Mouse (Mus musculus) activated CD4-positive, CD25-positive, alpha-beta regulatory T cell, adult 9 weeks (primary cell): Measurements from ENCODE around the gene S100a4. TPM values are rescaled to one million over a fixed set of nuclear protein-coding genes. Genes with fewer than 3 reads are reported as not detected.

Experiments used
- polyA plus RNA-seq: library from polyadenylated mRNA; unstranded; fragments of 100-300 nt; shearing (Covaris generic); gene quantifications from one replicate; pipeline ENCODE4 v1.2.1, GENCODE M21; 2017

S100a4 gene
- 415 TPM for polyA plus RNA-seq

DNA sequence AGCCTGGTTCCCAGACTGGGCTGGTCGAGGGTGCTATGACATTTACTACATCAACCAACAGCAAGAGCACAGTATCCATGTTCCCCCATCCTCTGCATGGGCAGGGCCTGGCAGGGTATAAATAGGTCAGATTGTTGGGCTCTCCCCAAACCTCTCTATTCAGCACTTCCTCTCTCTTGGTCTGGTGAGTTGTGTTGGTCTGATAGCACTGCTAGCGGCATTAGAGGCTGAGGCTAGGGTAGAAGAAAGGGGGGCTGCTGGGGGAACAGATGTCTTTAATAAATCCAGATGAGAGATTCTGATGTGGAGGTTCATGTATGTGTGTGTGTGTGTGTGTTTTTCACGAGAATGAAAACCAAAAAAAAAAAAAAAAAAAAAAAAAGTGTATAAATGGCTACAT lies at the start of gene S100a4:
Gene S100a4 (plus strand): TSS at position 149 of the 400 bp plus-strand sequence.

DNA sequence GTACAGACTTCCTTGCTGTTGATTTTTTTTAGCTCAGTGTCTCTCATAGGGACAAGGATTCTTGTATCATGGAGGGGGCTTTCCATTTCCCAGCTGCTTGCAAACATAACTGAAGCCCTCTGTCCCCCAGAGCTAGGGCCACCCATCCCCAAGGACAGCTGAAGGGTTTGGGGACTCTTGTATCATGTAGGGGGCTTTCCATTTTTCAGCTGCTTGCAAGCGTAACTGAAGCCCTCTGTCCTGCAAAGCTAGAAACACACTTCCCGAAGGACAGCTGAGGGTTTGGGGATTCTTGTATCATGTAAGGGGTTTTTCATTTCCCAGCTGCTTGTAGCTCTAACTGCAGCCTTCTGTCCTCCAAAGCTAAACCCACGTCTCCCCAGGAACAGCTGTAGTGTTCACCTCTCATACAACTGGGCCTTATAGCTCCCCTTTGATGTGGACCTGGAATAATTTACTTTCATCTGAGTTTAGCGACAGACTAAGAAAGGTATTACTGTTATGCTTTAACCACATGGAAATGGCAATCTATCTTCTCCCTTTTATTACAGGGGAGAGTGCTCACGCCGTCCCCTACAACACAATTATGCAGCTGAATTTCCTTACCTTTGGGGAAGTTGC lies 43.5 kb upstream of the S100a4 start, which contains the start of gene S100a3:
Gene S100a3 (plus strand): TSS at position 571 of the 621 bp plus-strand sequence.

DNA sequence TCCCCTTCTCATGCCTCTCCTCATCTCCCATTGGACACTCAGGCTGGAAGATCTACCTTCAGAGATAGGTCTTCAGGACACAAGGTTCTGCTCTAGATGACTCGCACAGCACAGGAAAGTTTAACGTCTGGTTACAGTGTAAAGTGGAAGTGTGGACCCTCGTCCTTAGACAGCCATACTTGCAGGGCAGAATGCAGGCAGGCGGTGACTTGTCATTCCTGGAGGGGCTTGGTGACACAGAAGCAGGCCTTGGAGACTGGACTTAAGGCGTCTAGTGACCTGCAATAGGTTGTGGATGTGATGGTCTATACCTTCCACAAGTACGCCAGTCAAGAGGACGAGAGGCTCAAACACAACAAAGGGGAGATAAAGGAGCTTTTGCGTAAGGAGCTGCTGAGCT lies 13.6 kb upstream of the S100a4 start, which contains the start of gene S100a2:
Gene S100a2 (plus strand): TSS at position 301 of the 400 bp plus-strand sequence.

GRCm38 (mm10) chr3:90601486-90602110 lies 2.0 kb upstream of the S100a4 start, which contains the start of gene Gm42674:
Gene Gm42674 (plus strand): TSS chr3:90601904.

DNA sequence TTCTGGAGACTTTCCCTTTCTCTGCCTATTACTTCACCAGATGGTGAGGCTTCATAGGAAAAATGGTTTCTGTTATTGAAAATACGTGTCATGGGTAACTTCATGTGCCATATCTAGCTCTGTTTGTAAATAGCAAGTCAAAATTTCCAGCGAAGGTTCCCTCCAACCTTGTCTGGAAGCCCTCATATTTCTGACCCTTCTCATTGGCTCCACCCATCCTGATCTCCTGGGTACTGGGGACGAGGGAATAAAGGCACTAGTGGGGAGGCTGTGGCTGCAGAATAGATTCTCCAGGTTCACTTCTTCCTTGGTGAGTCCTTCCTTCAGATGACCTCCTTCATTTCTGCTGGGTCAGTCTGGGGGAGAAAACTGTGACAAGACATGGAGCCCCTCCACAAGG lies 4.7 kb downstream of the S100a4 start, which contains the start of gene S100a5:
Gene S100a5 (plus strand): TSS at position 301 of the 400 bp plus-strand sequence.

GRCm38 (mm10) chr3:90612728-90613291 lies 9.2 kb downstream of the S100a4 start, which contains the start of gene S100a6:
Gene S100a6 (plus strand): TSS chr3:90612882.

GRCm38 (mm10) chr3:90653717-90654116 lies 50.1 kb downstream of the S100a4 start, which contains the start of gene S100a7a:
Gene S100a7a (plus strand): TSS chr3:90654017.

Other genes starting within 250 kb of the S100a4 start
- gene Slc27a3, start 213.8 kb upstream of the S100a4 start, polyA plus RNA-seq = 0.27 TPM
- gene Ints3, start 170.1 kb upstream of the S100a4 start, polyA plus RNA-seq = 47.0 TPM
- not detected for gene Npr1, start 137.9 kb upstream of the S100a4 start, polyA plus RNA-seq
- 104 TPM for gene Ilf2, start 127.6 kb upstream of the S100a4 start, polyA plus RNA-seq
- gene Snapin, start 112.7 kb upstream of the S100a4 start, polyA plus RNA-seq = 93.0 TPM
- gene Chtop, start 94.3 kb upstream of the S100a4 start, polyA plus RNA-seq = 212 TPM
- 4.4 TPM for gene S100a1, start 89.4 kb upstream of the S100a4 start, polyA plus RNA-seq
- 181 TPM for gene S100a13, start 89.3 kb upstream of the S100a4 start, polyA plus RNA-seq
- gene S100a14, start 76.9 kb upstream of the S100a4 start, polyA plus RNA-seq = 0.40 TPM
- 0.32 TPM for gene S100a16, start 66.5 kb upstream of the S100a4 start, polyA plus RNA-seq
- gene S100a3, start 43.2 kb upstream of the S100a4 start, polyA plus RNA-seq = 1.6 TPM
- 1.7 TPM for gene S100a2, start 13.5 kb upstream of the S100a4 start, polyA plus RNA-seq
- gene Gm42674, start 1.9 kb upstream of the S100a4 start, polyA plus RNA-seq = not detected
- not detected for gene S100a5, start 4.8 kb downstream of the S100a4 start, polyA plus RNA-seq
- 481 TPM for gene S100a6, start 9.1 kb downstream of the S100a4 start, polyA plus RNA-seq
- gene S100a7a, start 50.2 kb downstream of the S100a4 start, polyA plus RNA-seq = 0.28 TPM
- not detected for gene S100a8, start 65.2 kb downstream of the S100a4 start, polyA plus RNA-seq
- 0.57 TPM for gene S100a9, start 92.0 kb downstream of the S100a4 start, polyA plus RNA-seq
- not detected for gene Pglyrp4, start 123.1 kb downstream of the S100a4 start, polyA plus RNA-seq
- not detected for gene Gm5849, start 174.1 kb downstream of the S100a4 start, polyA plus RNA-seq